Mouse (Mus musculus): ENCODE results near the gene Gm3269.
"Not testable (repeated sequence)": the region's sequence is repeated elsewhere in the genome, so short reads cannot be mapped to it uniquely, and the experiment has no call there.

- TF ChIP-seq CTCF (IDR thresholded peaks at IDR 0.05; ENCODE audit: extremely low read depth, insufficient read length, insufficient replicate concordance, low read depth, low read length); POLR2A (IDR thresholded peaks at IDR 0.05; ENCODE audit: low read depth, low read length): not testable (repeated sequence)
Observed at GRCm38 (mm10) chr14:4806421-4806820, 31.5 kb upstream of the Gm3269 start.
